Mouse (Mus musculus) testis, adult 2 months (tissue): ENCODE data around the gene Zbtb38. TPM values are rescaled to one million over a fixed set of nuclear protein-coding genes. Genes with fewer than 3 reads are reported as not detected.

Experiments
- H3K27ac ChIP-seq: fragments of 200-500 bp; 2 replicates; pipeline ENCODE4 v1.5.1; 2012; ENCODE audit warnings: low read depth, low read length; ENCODE audit not compliant: control insufficient read depth, insufficient read depth
- H3K27me3 ChIP-seq: fragments of 200-500 bp; 2 replicates; pipeline ENCODE4 v1.6.1; 2012; ENCODE audit warnings: mild to moderate bottlenecking, low read length, moderate library complexity; ENCODE audit not compliant: control insufficient read depth, insufficient read depth
- H3K36me3 ChIP-seq: fragments of 200-500 bp; 2 replicates; pipeline ENCODE4 v1.6.1; 2012; ENCODE audit warnings: mild to moderate bottlenecking, low read length; ENCODE audit not compliant: control insufficient read depth, insufficient read depth
- H3K4me1 ChIP-seq: fragments of 200-500 bp; 2 replicates; pipeline ENCODE4 v1.6.1; 2012; ENCODE audit warnings: low read length; ENCODE audit not compliant: control insufficient read depth, insufficient read depth
- H3K4me3 ChIP-seq: fragments of 200-500 bp; 2 replicates; pipeline ENCODE4 v1.5.1; 2012; ENCODE audit warnings: low read depth, mild to moderate bottlenecking, low read length, moderate library complexity, mixed read lengths; ENCODE audit not compliant: control insufficient read depth
- CTCF ChIP-seq: fragments of 200-500 bp; IDR thresholded peaks from 2 replicates; pipeline ENCODE4 v1.5.1; 2012; ENCODE audit warnings: low read depth, mild to moderate bottlenecking, inconsistent platforms, low read length, moderate library complexity; ENCODE audit not compliant: control insufficient read depth, insufficient read depth, insufficient replicate concordance
- POLR2A ChIP-seq: fragments of 200-500 bp; IDR thresholded peaks from 2 replicates; pipeline ENCODE4 v1.6.1; 2012; ENCODE audit warnings: low read depth, mild to moderate bottlenecking, inconsistent platforms, low read length, moderate library complexity; ENCODE audit not compliant: control insufficient read depth
- polyA plus RNA-seq: library from polyadenylated mRNA; depleted of rRNA; stranded (reverse); fragments of >200 nt; gene quantifications from 2 replicates; pipeline ENCODE4 v1.2.3, GENCODE M21; 2012

The Zbtb38 gene
- polyA plus RNA-seq, 1 experiment = 2.4 TPM

GRCm38 (mm10) chr9:96716136-96716535 lies 36.5 kb downstream of the Zbtb38 start:
- H3K4me3 ChIP-seq = no peak overlapping the region
- H3K27ac ChIP-seq = no peak overlapping the region
- TF ChIP-seq POLR2A (no peak), CTCF (no peak)
- no peaks in the 10 kb centered on the region for H3K36me3 ChIP-seq
- peaks cover 5% of the 10 kb centered on the region for H3K4me1 ChIP-seq
- no peaks in the 10 kb centered on the region for H3K27me3 ChIP-seq

DNA sequence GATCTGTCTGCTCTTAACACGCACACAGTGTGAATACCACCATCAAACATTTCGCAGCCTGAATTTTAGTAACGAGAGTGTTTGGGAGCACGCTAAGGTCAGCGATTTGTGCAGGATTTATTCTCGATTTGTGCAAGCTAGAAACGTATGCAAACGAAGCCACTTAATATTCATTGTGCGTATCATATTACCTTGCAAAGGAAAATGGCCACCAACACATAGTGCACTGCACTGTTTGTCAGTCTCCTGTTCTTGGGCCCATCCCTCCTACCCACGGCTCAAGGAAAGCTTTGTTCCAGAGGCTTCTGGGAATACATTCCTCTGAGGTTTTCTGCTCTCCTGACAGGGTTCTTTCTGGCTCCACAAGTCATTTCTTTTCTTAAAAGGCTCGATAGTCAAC lies 37.5 kb downstream of the Zbtb38 start:
- no peak for TF ChIP-seq CTCF
- no peaks in the 10 kb centered on the region for H3K27me3 ChIP-seq
- peaks cover 5% of the 10 kb centered on the region for H3K4me1 ChIP-seq
- H3K36me3 ChIP-seq = no peaks in the 10 kb centered on the region
- no peak overlapping the region for H3K27ac ChIP-seq
- H3K4me3 ChIP-seq = no peak overlapping the region

- H3K27ac ChIP-seq = peak overlapping the region; percentile 71
- H3K4me3 ChIP-seq = no peak overlapping the region
Observed at GRCm38 (mm10) chr9:96713472-96714390, 38.9 kb downstream of the Zbtb38 start.

DNA sequence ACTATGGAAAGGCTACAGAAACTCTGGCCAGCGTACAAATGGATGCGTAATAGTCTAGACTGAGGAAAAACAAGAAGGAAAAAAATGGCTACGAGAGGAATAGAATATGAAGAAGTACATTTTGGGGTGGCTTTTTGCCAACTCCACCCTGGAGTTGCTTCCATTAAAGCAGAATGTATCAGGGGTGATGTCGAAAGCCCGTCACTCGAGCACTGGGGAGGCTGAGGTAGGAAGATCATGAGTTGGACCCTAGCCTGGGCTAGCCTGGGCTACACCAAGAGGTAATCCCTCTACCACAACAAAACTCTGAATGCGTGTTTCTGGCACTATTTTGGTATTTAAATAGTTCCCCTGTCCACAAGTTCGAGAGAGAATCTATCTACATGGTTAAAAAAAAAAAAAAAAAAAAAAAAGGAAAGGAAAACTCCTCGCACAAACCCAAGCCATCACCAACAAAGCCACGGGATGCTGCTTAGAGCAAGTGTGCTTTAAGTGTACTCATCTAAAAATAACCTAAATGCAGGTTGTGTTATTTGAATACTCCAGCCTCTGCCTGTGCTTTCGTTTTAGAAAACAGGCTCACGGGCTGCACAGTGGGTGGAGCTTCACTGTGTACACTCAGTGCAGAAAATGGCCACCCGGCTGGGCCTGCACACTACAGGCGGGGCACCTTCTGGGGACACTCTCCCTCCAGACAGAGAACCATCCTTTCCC lies 39.7 kb downstream of the Zbtb38 start:
- no peak for TF ChIP-seq CTCF
- no peak for TF ChIP-seq POLR2A
- no peak overlapping the region for H3K4me3 ChIP-seq
- H3K27me3 ChIP-seq = no peaks in the 10 kb centered on the region
- no peak overlapping the region for H3K27ac ChIP-seq
- no peaks in the 10 kb centered on the region for H3K36me3 ChIP-seq
- no peaks in the 10 kb centered on the region for H3K4me1 ChIP-seq

More at GRCm38 (mm10) chr9:96713472-96714390, 38.9 kb downstream of the Zbtb38 start:
- Histone ChIP-seq H3K4me1 (no peaks in the 10 kb centered on the region), H3K36me3 (no peaks in the 10 kb centered on the region), H3K27me3 (no peaks in the 10 kb centered on the region)
- TF ChIP-seq POLR2A (no peak), CTCF (no peak)

GRCm38 (mm10) chr9:96712045-96712444 lies 40.6 kb downstream of the Zbtb38 start:
- TF ChIP-seq POLR2A (no peak), CTCF (no peak)
- H3K4me1 ChIP-seq = no peaks in the 10 kb centered on the region
- H3K27ac ChIP-seq = no peak overlapping the region
- no peaks in the 10 kb centered on the region for H3K27me3 ChIP-seq
- no peak overlapping the region for H3K4me3 ChIP-seq
- no peaks in the 10 kb centered on the region for H3K36me3 ChIP-seq

- H3K27me3 ChIP-seq = no peaks in the 10 kb centered on the region
- no peak for TF ChIP-seq POLR2A
- no peak for TF ChIP-seq CTCF
- H3K4me1 ChIP-seq = peaks cover under 1% of the 10 kb centered on the region; the same call in 1 of the 2 replicates
- no peak overlapping the region for H3K4me3 ChIP-seq
- H3K36me3 ChIP-seq = no peaks in the 10 kb centered on the region
- no peak overlapping the region for H3K27ac ChIP-seq
Observed at GRCm38 (mm10) chr9:96710241-96710946, 42.2 kb downstream of the Zbtb38 start.

GRCm38 (mm10) chr9:96708905-96709304 lies 43.7 kb downstream of the Zbtb38 start:
- H3K36me3 ChIP-seq = no peaks in the 10 kb centered on the region
- H3K4me1 ChIP-seq = peaks cover 5% of the 10 kb centered on the region
- no peak overlapping the region for H3K4me3 ChIP-seq
- TF ChIP-seq POLR2A (no peak), CTCF (no peak)
- no peaks in the 10 kb centered on the region for H3K27me3 ChIP-seq
- no peak overlapping the region for H3K27ac ChIP-seq
